Mouse (Mus musculus) cortical plate, adult 2 months (tissue): ENCODE data around the gene Foxc1.

Experiments
- CTCF ChIP-seq: fragments of 200-500 bp; IDR thresholded peaks from 2 replicates; pipeline ENCODE4 v1.5.1; 2011; ENCODE audit warnings: mild to moderate bottlenecking, control low read depth, low read length; ENCODE audit not compliant: insufficient read depth; ENCODE audit errors: extremely low read depth
- POLR2A ChIP-seq: fragments of 200-500 bp; IDR thresholded peaks from 2 replicates; pipeline ENCODE4 v1.6.1; 2011; ENCODE audit warnings: mild to moderate bottlenecking, low read length, control low read depth; ENCODE audit not compliant: insufficient read depth; ENCODE audit errors: extremely low read depth

GRCm38 (mm10) chr13:31797346-31797745 is 9.1 kb upstream of the Foxc1 start:
- no peak for TF ChIP-seq CTCF
- TF ChIP-seq POLR2A, result no peak
